Mouse (Mus musculus) neural tube, embryonic 13.5 days (tissue): ENCODE data around the gene Tmem252. TPM values are rescaled to one million over a fixed set of nuclear protein-coding genes. Genes with fewer than 3 reads are reported as not detected.
"Not testable (repeated sequence)": the region's sequence is repeated elsewhere in the genome, so short reads cannot be mapped to it uniquely, and the experiment has no call there.

ENCODE experiments used
- ATAC-seq: fragments of 200-750 bp; cut with Nextera tagmentation; 2 replicates; pipeline ENCODE4 v1.8.0; 2017; ENCODE audit warnings: low read depth, mild to moderate bottlenecking, moderate TSS enrichment, moderate library complexity
- H3K27ac ChIP-seq: fragments of 300-500 bp; sonication (generic); replicated peaks from 2 replicates; pipeline ENCODE4 v1.5.1; 2015; ENCODE audit warnings: moderate library complexity, mild to moderate bottlenecking, inconsistent platforms
- H3K27me3 ChIP-seq: fragments of 300-500 bp; sonication (generic); 2 replicates; pipeline ENCODE4 v1.6.1; 2015; ENCODE audit warnings: mild to moderate bottlenecking, inconsistent platforms
- H3K36me3 ChIP-seq: fragments of 300-500 bp; sonication (generic); 2 replicates; pipeline ENCODE4 v1.6.1; 2015; ENCODE audit warnings: mild to moderate bottlenecking, inconsistent platforms
- H3K4me1 ChIP-seq: fragments of 300-500 bp; sonication (generic); replicated peaks from 2 replicates; pipeline ENCODE4 v1.6.1; 2015; ENCODE audit warnings: inconsistent platforms
- H3K4me2 ChIP-seq: fragments of 300-500 bp; sonication (generic); 2 replicates; pipeline ENCODE4 v1.6.1; 2015; ENCODE audit warnings: inconsistent platforms, mild to moderate bottlenecking, moderate library complexity
- H3K4me3 ChIP-seq: fragments of 300-500 bp; sonication (generic); 2 replicates; pipeline ENCODE4 v1.5.1; 2015; ENCODE audit warnings: mild to moderate bottlenecking, inconsistent platforms
- H3K9ac ChIP-seq: fragments of 300-500 bp; sonication (generic); 2 replicates; pipeline ENCODE4 v1.6.1; 2015; ENCODE audit warnings: moderate library complexity, mild to moderate bottlenecking, inconsistent platforms
- H3K9me3 ChIP-seq: fragments of 300-500 bp; sonication (generic); 2 replicates; pipeline ENCODE4 v1.6.1; 2016; ENCODE audit warnings: inconsistent platforms
- WGBS: fragments of 180-500 bp; shearing (Covaris S2); methylation state at CpG from one replicate; pipeline ENCODE4 v1.1.7; 2015; 5-methylcytosine and 5-hydroxymethylcytosine counted together
- polyA plus RNA-seq: library from polyadenylated mRNA; unstranded; fragments of >200 nt; fragmentation: Nextera tagmentation; extraction: Ambion mirVana; gene quantifications from 2 replicates; pipeline ENCODE4 v1.2.1, GENCODE M21; 2015

Gene Tmem252
- polyA plus RNA-seq, 1 experiment from 2014 or later = 1.5 TPM

GRCm38 (mm10) chr19:24683016-24683720, 9.4 kb downstream of the Tmem252 start:
- ATAC-seq = no peak
- Histone ChIP-seq H3K4me2 (no peak overlapping the region), H3K27ac (no peak overlapping the region), H3K27me3 (no peaks in the 10 kb centered on the region), H3K9me3 (no peaks in the 10 kb centered on the region), H3K9ac (no peak overlapping the region), H3K4me1 (no peaks in the 10 kb centered on the region), H3K4me3 (no peak overlapping the region), H3K36me3 (no peaks in the 10 kb centered on the region)
- WGBS = 71% methylated on average over 12 of the region's 12 CpGs

GRCm38 (mm10) chr19:24686411-24686810, 12.6 kb downstream of the Tmem252 start:
- Histone ChIP-seq H3K4me3 (no peak overlapping the region), H3K9ac (no peak overlapping the region), H3K9me3 (no peaks in the 10 kb centered on the region), H3K27ac (no peak overlapping the region), H3K27me3 (no peaks in the 10 kb centered on the region), H3K36me3 (no peaks in the 10 kb centered on the region), H3K4me2 (no peak overlapping the region), H3K4me1 (peaks cover 2% of the 10 kb centered on the region; the same call in 1 of the 2 replicates)
- ATAC-seq = no peak
- WGBS = 89% methylated on average over 10 of the region's 10 CpGs

GRCm38 (mm10) chr19:24688327-24688726, 14.5 kb downstream of the Tmem252 start:
- no peak for ATAC-seq
- H3K27ac ChIP-seq = no peak overlapping the region
- H3K36me3 ChIP-seq = no peaks in the 10 kb centered on the region
- H3K4me3 ChIP-seq = no peak overlapping the region
- H3K9ac ChIP-seq = no peak overlapping the region
- no peak overlapping the region for H3K4me2 ChIP-seq
- no peaks in the 10 kb centered on the region for H3K27me3 ChIP-seq
- 86% methylated on average over 6 of the region's 6 CpGs for WGBS
- no peaks in the 10 kb centered on the region for H3K9me3 ChIP-seq
- peaks cover 5% of the 10 kb centered on the region; the same call in 1 of the 2 replicates for H3K4me1 ChIP-seq

GRCm38 (mm10) chr19:24689531-24689930, 15.7 kb downstream of the Tmem252 start:
- Histone ChIP-seq H3K4me3 (no peak overlapping the region), H3K4me2 (no peak overlapping the region), H3K9ac (no peak overlapping the region), H3K4me1 (peaks cover 5% of the 10 kb centered on the region; the same call in 1 of the 2 replicates), H3K9me3 (no peaks in the 10 kb centered on the region), H3K36me3 (no peaks in the 10 kb centered on the region), H3K27me3 (no peaks in the 10 kb centered on the region), H3K27ac (no peak overlapping the region)
- ATAC-seq = no peak
- 95% methylated on average over 4 of the region's 4 CpGs for WGBS

- H3K27me3 ChIP-seq = no peaks in the 10 kb centered on the region
- H3K9ac ChIP-seq = no peak overlapping the region
- H3K4me3 ChIP-seq = no peak overlapping the region
- WGBS = 79% methylated on average over 2 of the region's 2 CpGs
- no peaks in the 10 kb centered on the region for H3K9me3 ChIP-seq
- no peak overlapping the region for H3K4me2 ChIP-seq
- peaks cover 5% of the 10 kb centered on the region; the same call in 1 of the 2 replicates for H3K4me1 ChIP-seq
- ATAC-seq = no peak
- H3K27ac ChIP-seq = no peak overlapping the region
- H3K36me3 ChIP-seq = no peaks in the 10 kb centered on the region
Observed at GRCm38 (mm10) chr19:24692691-24693090, 18.9 kb downstream of the Tmem252 start.

- Histone ChIP-seq H3K4me1 (0 out of 2 replicates have a peak, but pooled peaks cover 3% of the 10 kb centered on the region), H3K9me3 (no peaks in the 10 kb centered on the region), H3K27me3 (0 out of 2 replicates have a peak, but pooled peaks cover 3% of the 10 kb centered on the region), H3K36me3 (no peaks in the 10 kb centered on the region), H3K4me2 (no peak overlapping the region), H3K27ac (no peak overlapping the region), H3K9ac (no peak overlapping the region), H3K4me3 (no peak overlapping the region)
- 44% methylated on average over 1 of the region's 1 CpGs for WGBS
- ATAC-seq = no peak
Observed at GRCm38 (mm10) chr19:24697946-24698345, 24.1 kb downstream of the Tmem252 start.

GRCm38 (mm10) chr19:24698651-24699050, 24.8 kb downstream of the Tmem252 start:
- H3K4me1 ChIP-seq = 0 out of 2 replicates have a peak, but pooled peaks cover 3% of the 10 kb centered on the region
- no peaks in the 10 kb centered on the region for H3K9me3 ChIP-seq
- 0 out of 2 replicates have a peak, but pooled peaks cover 3% of the 10 kb centered on the region for H3K27me3 ChIP-seq
- H3K4me3 ChIP-seq = no peak overlapping the region
- no peaks in the 10 kb centered on the region for H3K36me3 ChIP-seq
- no peak for ATAC-seq
- no peak overlapping the region for H3K4me2 ChIP-seq
- H3K9ac ChIP-seq = no peak overlapping the region
- WGBS = 42% methylated on average over 5 of the region's 5 CpGs
- no peak overlapping the region for H3K27ac ChIP-seq

- Histone ChIP-seq H3K36me3 (no peaks in the 10 kb centered on the region), H3K4me2 (no peak overlapping the region), H3K9me3 (no peaks in the 10 kb centered on the region), H3K27ac (no peak overlapping the region), H3K27me3 (0 out of 2 replicates have a peak, but pooled peaks cover 3% of the 10 kb centered on the region), H3K4me1 (0 out of 2 replicates have a peak, but pooled peaks cover 3% of the 10 kb centered on the region), H3K9ac (no peak overlapping the region), H3K4me3 (no peak overlapping the region)
- ATAC-seq = no peak
- 75% methylated on average over 3 of the region's 3 CpGs for WGBS
Observed at GRCm38 (mm10) chr19:24699196-24699595, 25.4 kb downstream of the Tmem252 start.

GRCm38 (mm10) chr19:24699910-24700309, 26.1 kb downstream of the Tmem252 start:
- H3K9ac ChIP-seq = no peak overlapping the region
- no peaks in the 10 kb centered on the region for H3K9me3 ChIP-seq
- 0 out of 2 replicates have a peak, but pooled peaks cover 3% of the 10 kb centered on the region for H3K4me1 ChIP-seq
- H3K4me2 ChIP-seq = no peak overlapping the region
- no peaks in the 10 kb centered on the region for H3K36me3 ChIP-seq
- H3K27me3 ChIP-seq = 0 out of 2 replicates have a peak, but pooled peaks cover 3% of the 10 kb centered on the region
- H3K4me3 ChIP-seq = no peak overlapping the region
- no peak overlapping the region for H3K27ac ChIP-seq
- ATAC-seq = no peak

GRCm38 (mm10) chr19:24700664-24701063, 26.9 kb downstream of the Tmem252 start:
- no peak overlapping the region for H3K27ac ChIP-seq
- H3K9ac ChIP-seq = no peak overlapping the region
- ATAC-seq = no peak
- 0 out of 2 replicates have a peak, but pooled peaks cover 3% of the 10 kb centered on the region for H3K4me1 ChIP-seq
- no peaks in the 10 kb centered on the region for H3K36me3 ChIP-seq
- no peaks in the 10 kb centered on the region for H3K9me3 ChIP-seq
- no peak overlapping the region for H3K4me3 ChIP-seq
- no peak overlapping the region for H3K4me2 ChIP-seq
- H3K27me3 ChIP-seq = 0 out of 2 replicates have a peak, but pooled peaks cover 3% of the 10 kb centered on the region
- WGBS = 87% methylated on average over 5 of the region's 5 CpGs

- no peak for ATAC-seq
- H3K27ac ChIP-seq = no peak overlapping the region
- H3K4me2 ChIP-seq = no peak overlapping the region
- H3K9me3 ChIP-seq = no peaks in the 10 kb centered on the region
- 0 out of 2 replicates have a peak, but pooled peaks cover 3% of the 10 kb centered on the region for H3K4me1 ChIP-seq
- 0 out of 2 replicates have a peak, but pooled peaks cover 3% of the 10 kb centered on the region for H3K27me3 ChIP-seq
- WGBS = 66% methylated on average over 8 of the region's 8 CpGs
- no peak overlapping the region for H3K9ac ChIP-seq
- no peaks in the 10 kb centered on the region for H3K36me3 ChIP-seq
- no peak overlapping the region for H3K4me3 ChIP-seq
Observed at GRCm38 (mm10) chr19:24701716-24702115, 27.9 kb downstream of the Tmem252 start.

- not testable (repeated sequence) for H3K27me3 ChIP-seq, H3K27ac ChIP-seq, H3K4me2 ChIP-seq, ATAC-seq, H3K4me1 ChIP-seq, H3K9me3 ChIP-seq, H3K9ac ChIP-seq, H3K4me3 ChIP-seq, H3K36me3 ChIP-seq
- WGBS = 71% methylated on average over 1 of the region's 1 CpGs
Observed at GRCm38 (mm10) chr19:24703168-24703567, 29.4 kb downstream of the Tmem252 start.
